Mouse (Mus musculus) cerebellum, adult 9-10 months (tissue): ENCODE data around the gene H2-Q10.
"Not testable (repeated sequence)": the region's sequence is repeated elsewhere in the genome, so short reads cannot be mapped to it uniquely, and the experiment has no call there.

Experiments used
- DNase-seq: peaks from one replicate; pipeline ENCODE4 v3.0.0; 2022

H2-Q10 gene

DNA sequence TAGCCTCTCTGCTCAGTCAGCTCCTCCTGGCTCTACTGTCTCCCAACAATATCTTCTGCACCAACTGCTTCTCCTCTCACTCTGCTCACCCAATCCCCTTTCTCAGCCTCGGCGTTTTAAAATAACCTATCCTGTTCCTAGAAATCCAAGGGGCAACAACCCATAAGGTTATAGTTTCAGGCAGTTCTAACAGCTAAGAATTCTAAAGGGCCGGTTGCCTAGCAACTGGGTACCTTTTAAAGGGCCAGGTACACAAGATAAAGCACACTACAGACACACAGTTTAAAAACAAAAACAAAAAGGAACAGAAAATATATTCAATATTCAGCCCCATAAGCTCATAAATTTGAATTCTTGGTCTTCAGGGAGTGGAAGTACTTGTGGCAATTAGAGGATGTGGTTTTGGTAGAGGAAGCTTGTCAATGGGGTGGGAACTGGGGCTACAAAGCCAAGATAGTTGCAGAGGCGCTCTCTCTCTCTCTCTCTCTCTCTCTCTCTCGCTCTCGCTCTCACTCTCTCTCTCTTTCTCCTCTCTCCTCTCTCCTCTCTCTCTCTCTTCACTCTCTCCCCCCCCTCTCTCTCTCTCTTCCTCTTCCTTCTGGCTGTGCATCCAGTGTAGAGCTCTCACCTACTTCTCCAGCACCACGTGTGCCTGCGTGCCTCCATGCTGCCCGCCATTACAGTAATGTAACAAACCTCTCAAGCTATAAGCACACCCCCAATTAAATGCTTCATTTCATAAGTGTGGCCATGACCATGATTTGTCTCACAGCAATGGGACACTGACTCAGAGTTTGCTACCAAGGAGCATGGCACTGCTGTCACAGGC is 9.2 kb upstream of the H2-Q10 start:
- DNase-seq = not testable (repeated sequence)

- not testable (repeated sequence) for DNase-seq
Observed at GRCm38 (mm10) chr17:35465651-35466050, 4.2 kb upstream of the H2-Q10 start.

GRCm38 (mm10) chr17:35468936-35469335 is 953 bp upstream of the H2-Q10 start:
- not testable (repeated sequence) for DNase-seq

GRCm38 (mm10) chr17:35484066-35484465 is 14.2 kb downstream of the H2-Q10 start:
- peak; percentile 34 for DNase-seq

DNA sequence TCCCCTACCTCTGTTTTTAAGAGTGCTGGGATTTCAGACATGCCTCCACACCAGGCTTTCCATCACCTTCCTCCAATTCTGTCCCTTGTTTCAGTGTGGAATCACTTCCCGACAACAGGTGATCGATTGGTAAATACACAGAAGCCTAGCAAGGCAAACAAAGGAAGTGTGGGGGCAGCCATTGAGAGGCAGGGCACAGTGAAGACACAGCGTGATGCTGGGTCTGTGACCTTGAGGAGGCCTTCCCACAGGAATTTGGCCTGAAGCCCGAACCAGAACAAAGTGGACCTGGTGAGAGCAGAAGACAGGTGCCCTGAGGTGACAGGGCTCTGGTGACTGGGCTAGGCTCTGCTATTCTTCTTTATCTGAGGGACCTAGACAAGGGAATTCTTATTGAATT is 15.8 kb downstream of the H2-Q10 start:
- DNase-seq = no peak

DNA sequence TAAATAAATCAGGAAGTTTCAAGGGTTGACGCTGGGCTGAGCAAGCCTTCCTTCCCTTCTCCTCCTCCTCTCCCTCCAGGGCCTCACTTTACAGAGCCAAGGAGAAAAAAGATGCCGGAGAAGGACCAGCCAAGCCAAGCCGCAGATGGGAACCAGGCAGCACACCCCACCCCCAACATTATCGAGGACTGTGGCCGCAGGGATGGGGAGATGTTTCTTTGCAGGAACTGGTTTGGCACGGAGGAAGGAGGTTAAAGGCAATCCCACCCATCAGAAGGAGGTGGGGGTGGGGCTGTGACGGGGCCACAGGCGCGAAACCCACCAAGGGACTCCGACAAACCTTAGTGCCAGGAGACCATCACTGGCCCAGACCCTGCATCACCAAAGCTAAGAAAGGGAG is 16.8 kb downstream of the H2-Q10 start:
- no peak for DNase-seq

GRCm38 (mm10) chr17:35488041-35488440 is 18.2 kb downstream of the H2-Q10 start:
- DNase-seq = no peak

DNA sequence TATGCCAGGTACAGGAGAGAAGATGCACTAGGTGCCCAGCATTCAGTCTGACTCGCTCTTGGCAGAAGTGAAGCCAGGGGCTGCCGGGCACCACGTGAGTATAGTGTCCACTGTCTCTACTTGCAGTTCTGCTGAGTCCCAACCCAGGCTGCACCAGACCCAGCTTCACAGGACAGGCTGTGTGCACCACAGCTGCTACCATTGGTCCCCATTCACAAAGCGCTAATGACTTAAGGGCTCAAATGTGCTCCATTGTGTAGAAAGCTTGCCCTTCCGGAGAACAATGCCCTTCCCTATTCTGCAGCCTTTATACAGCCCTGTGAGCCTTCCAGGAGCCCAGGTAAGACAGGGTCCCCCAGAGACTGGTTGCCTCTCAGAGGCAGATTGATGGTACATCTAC is 20.4 kb downstream of the H2-Q10 start:
- no peak for DNase-seq

GRCm38 (mm10) chr17:35497124-35497523 is 27.2 kb downstream of the H2-Q10 start:
- DNase-seq = no peak

- no peak for DNase-seq
Observed at GRCm38 (mm10) chr17:35502226-35502625, 32.3 kb downstream of the H2-Q10 start.

DNA sequence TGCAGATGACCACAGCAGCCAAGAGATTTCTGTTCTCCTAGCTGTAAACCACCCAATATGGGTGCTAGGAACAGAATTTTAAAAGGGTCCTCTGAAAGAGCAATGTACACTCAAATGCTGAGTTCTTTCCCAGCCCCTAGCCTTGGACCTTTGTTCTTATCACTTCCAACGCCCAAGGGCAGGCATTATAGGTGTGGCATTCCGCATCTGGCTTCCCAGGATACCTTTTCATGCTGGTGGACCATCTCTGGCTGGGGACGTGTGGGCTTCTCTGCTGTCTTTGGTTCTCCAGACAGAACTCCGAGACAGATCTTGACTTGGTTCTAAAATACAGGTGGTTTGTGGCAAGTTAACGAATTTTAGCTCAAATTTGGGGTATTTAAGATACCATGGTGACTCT is 32.9 kb downstream of the H2-Q10 start:
- DNase-seq = no peak

GRCm38 (mm10) chr17:35503849-35504248 is 34.0 kb downstream of the H2-Q10 start:
- no peak for DNase-seq

- DNase-seq = no peak
Observed at GRCm38 (mm10) chr17:35504628-35505481, 35.0 kb downstream of the H2-Q10 start.

- no peak for DNase-seq
Observed at GRCm38 (mm10) chr17:35505776-35506175, 35.9 kb downstream of the H2-Q10 start, which contains the start of gene Pou5f1. Gene Pou5f1, plus strand, starts transcription at chr17:35506018.

- DNase-seq = no peak
Observed at GRCm38 (mm10) chr17:35506881-35507280, 37.0 kb downstream of the H2-Q10 start.

DNA sequence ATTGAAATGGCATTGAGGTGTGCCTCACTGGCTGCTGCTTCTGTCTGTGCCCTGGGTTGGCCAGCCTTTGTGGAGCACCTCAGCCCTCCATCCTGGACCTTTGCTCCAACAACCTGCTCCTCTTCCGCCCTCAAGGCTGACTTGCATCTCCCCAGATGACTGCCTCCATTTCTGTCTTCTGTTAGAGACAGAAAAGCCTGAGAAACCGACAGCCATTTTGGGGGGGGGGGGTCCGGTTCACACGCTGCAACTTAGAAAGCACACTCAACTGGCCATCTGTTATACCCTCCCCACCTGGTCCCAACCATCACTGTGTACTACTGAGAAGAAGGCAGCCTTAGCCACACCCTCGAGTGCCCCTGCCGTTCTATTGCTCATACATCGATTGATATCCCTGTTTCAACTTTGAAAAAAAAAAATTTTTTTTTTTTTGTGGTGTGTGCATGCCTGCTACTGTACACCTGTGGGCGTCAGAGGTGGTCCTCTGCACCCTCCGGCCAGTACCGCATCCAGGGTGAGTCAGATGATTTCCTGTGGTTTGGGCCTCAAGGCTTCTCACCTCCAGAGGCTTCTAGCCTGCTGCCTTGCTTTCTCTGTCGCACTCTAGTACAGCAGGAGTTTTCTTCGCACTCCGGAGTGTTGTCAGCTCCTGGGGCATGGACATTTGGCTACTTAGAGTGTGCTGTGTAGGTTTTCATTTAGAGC is 37.8 kb downstream of the H2-Q10 start:
- DNase-seq = no peak

DNA sequence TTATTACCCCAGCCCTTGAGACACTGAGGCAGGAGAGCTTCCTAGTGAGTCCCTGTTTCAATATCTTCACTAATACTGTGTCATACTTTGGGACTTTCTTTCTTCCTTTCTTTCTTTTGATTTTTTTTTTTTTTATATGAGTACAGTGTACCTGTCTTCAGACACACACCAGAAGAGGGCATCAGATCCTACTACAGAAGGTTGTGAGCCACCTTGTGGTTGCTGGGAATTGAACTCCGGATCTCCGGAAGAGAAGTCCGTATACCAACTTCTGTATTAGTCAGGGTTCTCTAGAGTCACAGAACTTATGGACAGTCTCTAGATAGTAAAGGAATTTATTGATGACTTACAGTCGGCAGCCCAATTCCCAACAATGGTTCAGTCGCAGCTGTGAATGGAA is 38.4 kb downstream of the H2-Q10 start:
- not testable (repeated sequence) for DNase-seq

- DNase-seq = no peak
Observed at GRCm38 (mm10) chr17:35509284-35509683, 39.4 kb downstream of the H2-Q10 start.

DNA sequence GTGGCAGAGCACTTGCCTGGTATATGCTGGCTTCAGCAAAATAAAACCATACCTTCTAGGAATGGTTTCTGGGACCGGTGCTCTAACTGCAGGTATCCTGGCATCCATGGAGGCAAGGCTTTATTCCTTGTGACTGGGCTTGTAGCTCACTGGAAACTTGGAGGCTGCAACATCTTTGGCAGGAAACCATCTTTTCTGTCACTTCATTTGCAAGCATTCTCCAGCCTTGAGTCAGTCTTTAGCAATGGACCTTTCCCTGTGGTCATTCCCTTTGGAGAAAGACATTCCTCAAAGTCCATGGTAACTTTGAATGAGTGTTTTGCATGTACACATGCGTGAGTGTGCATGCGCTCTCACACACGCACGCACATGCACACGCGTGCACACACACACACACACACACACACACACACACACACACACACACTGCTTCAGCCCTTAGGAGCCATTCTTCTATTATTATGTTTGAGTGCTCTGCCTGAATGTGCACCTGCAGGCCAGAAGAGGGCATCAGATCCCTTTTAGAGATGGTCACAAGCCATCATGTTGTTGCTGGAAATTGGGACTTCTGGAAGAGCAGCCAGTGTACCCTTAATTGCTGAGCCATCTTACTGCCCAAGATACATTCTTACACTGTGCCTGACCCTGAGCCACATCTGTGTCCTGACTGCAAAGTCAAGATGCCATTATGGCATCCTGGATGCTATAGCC is 43.2 kb downstream of the H2-Q10 start:
- DNase-seq = no peak

DNA sequence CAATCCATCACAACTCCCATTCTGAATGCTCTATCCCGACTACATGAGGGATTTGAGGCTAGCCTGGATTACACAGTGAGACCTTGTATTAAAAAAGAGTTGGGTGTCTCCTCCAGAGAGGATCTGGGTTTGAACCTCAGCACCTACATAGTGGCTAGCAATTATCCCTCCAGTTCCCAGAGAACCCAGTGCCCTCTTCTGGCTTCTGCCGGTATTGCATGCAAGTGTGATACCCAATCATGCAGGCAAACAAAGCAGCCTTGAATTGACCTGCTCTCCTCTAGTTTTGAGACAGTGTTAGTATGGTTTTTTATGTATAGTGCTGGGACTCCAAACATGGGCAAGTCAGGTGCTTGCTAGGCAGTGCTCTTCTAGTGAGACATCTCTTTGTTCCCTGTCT is 44.0 kb downstream of the H2-Q10 start:
- DNase-seq = peak; percentile 62

- no peak for DNase-seq
Observed at GRCm38 (mm10) chr17:35514756-35515155, 44.9 kb downstream of the H2-Q10 start.

- no peak for DNase-seq
Observed at GRCm38 (mm10) chr17:35515911-35516640, 46.2 kb downstream of the H2-Q10 start.
